Mouse (Mus musculus) CD8-positive naive resting alpha-beta T cell, adult 2 months (primary cell): ENCODE measurements around the gene Ndrg3.

Source experiments
- DNase-seq, 2 experiments: peaks; one replicate each; pipeline ENCODE4 v3.0.0; 2022; ENCODE audit warnings: low read depth in 2 of 2, low spot score in 2 of 2

The Ndrg3 gene

DNA sequence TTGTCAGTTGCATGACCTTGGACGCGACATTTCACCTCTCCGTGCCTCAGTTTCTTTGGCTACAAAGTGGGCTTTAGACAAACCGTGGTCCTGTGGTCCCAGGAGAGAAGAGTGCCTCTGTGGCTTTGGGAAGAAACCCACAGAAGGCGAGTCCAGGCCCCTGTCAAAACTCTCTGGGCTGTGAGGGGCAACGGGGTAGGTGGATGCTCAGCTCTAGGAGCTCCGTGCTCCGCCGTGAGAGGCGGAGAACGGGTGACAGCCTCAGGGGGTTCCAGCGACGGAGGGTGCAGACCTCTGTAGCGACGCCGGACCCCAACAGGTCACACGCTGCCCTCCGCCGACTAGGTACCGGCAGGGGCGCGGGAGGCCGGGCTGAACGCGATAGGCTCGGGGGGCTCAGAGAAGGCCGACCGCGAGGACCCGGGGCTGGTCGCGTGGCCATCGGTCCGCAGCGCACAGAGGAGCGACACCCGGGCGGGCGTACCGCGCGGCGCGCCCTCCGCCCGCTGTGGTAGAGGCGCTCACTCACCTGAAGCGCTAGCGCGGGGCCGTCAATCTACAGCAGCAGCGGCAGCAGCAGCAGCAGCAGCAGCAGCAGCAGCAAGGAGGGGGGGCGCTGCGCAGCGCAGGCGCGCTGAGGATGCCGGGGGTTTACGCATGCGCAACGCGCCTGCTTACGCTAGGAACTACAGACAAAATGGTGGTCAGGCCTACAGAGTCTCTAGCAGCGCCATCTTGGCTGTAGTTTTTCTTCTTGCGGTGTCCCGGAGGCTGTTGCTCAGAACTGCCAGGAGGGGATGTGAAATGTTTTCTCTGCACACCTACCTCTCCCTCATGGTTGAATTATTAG is at the start of gene Ndrg3:
TSS of gene Ndrg3 (minus strand) at position 587 of the 850 bp plus-strand sequence.
- peak; percentile 96 for DNase-seq

DNA sequence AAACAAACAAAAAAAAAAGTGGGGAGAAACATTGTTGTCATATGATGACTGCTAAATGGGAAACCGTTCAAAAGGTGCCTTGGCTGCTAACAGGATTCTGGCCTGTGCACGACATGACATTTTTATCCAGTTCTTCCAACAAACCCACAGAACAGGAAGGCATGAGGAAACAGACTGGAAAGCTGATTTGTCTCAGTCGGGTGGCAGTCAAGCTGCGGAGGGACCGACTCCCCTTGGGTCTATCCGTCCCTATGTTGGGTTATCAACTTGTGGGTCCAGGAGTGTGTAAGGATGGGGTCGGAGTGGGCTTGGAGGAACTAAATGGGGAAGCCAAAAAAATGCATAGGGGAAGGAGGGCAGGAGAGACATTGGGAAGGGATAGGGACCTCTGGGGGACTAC is 49.6 kb upstream of the Ndrg3 start:
- no peak for DNase-seq

DNA sequence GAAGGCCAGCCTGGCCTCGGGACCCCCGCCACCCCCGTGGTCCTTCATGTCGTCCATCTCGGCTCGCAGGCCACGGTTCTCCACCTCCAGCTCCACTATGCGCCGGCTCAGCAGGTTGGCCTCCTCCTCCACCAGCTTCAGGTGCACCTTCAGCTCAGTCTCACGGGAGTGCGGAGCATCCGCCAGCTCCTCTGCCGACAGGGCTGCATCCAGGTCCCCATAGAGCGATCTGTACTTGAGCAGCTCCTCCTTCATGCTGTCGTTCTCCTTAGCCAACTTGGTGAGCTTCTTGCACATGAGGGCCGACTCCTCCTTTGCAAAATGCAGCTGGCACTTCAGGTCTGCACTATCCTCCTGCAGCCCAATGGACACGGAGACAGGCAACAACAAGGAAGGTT is 48.8 kb upstream of the Ndrg3 start:
- no peak for DNase-seq

DNA sequence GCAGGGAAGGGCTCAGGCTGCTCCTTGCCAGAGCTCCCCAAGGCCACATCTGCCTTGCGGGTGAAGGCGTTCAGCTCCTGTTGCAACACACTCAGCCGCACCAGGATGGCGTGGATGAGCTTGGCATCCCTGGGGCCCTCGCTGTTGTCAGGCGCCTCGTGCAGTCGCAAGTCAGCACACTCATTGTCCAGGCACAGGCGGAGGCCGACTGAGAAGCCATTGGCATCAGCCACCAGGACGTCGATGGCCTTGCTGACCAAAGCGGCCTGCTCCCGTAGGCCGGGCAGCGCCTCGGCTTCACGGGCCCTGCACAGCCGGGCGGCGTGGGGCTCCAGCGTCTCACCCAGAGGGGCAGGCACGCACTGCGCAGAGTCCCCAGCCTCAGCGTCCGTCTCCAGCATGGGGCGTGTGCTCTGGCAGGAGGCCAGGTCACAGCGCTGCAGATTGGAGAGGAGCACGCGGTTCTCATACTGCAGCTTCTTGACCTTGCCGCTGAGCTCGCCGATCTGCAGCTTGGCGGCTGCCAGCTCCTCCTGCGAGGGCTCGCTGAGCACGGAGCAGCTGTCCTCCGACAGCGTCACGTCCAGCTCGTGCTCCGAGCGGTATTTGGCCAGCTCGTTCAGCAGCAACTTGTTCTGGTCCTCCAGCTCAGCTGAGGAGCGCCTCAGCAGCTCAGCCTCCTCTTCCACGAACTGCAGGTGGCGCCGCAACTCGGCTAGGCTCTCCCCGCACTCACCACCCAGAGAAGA is 48.2 kb upstream of the Ndrg3 start:
- DNase-seq, result no peak

DNA sequence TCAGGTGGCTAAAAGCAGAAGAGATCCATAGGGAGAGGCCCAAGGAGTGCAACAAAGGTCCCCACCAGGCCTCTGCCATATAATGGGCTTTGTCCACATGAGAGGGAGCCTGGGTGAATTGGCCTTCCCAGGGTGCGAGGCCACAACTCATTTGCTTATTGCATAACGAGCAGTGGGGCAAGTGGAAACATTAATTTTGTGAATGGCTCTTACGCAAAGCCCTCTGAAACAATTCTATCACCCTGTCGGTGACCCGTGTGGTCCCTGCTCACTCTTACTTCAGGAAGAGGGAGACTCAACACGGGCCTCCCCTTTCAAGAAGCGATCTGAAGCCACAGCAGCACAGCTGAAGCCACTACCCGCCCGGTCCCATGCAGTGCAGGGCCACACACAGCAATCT is 45.4 kb upstream of the Ndrg3 start:
- no peak for DNase-seq

DNA sequence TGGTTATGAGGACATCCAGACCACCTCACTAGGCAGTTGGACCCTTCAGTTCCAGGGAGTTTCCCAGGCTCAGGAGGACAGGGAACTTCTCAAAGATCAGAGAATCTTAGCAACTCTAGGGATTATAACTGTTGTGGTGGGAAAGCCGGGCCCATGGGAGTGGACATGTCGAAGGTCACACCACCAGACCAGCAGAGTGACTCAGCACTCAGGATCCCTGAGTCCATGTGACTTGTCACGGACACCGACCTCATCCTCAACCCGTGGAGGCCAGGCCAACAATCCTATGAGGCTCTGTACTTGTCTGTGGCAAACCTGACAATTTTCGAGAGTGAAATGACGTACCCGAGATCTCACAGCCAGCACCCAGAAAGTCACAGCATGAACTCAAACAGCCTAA is 44.5 kb upstream of the Ndrg3 start:
- no peak for DNase-seq

DNA sequence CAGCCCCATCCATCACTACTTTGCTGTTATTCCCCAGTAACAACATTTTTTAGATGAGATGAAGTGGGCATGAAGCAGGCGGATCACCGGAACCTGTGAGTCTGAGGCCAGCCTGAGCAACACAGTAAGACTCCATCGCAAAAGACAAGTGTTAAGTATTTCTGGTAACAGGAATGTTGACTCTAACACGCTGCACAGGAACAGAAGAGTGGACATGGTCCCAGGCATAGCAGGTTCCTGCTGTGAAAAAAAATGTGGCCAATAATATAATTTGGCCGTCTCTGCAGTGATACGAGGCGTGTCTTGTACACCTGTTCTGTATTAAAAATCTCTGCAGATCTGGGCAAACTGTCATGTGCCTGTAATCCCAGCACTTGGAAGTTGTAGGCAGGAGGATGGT is 43.5 kb upstream of the Ndrg3 start:
- DNase-seq, result no peak

DNA sequence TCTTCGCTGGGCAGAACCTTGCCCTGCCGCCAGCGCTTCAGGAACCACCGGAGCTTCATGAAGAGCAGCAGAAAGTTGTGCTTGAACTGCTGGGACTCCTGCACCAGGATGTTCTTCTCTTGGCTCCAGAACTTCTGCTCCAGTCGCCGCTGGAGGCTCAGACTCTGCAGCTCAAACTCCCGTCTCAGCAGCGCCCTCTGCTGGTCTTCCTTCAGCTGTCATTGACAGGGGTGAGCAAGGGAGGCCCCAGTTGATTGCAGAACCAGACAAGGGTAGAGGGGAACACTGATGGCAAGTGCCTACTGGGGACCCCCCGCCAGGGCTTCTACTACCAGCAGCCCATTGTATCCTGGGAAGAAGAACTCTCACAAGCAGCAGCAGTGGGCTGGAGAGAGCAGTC is 38.9 kb upstream of the Ndrg3 start:
- DNase-seq, result peak; percentile 73 to 80

DNA sequence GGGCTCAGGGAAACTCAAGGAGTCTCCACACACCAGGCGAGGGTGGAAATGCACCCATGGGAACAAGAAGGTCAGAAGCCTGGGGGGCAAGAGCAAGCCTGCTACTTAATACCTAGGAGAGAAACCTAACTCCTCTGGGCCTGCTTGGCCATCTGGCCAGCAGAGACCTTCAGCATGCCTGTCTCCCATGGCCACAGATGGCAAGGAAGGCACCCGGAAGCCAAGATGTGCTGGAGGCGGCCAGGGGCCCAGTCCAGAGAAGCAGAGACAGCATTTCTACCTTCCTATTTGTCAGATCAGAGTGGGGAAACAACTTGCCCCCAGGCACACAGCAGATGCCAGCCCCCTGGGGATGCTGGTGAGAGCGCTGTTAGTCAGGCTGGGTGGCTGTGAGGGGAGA is 36.4 kb upstream of the Ndrg3 start:
- no peak for DNase-seq

DNA sequence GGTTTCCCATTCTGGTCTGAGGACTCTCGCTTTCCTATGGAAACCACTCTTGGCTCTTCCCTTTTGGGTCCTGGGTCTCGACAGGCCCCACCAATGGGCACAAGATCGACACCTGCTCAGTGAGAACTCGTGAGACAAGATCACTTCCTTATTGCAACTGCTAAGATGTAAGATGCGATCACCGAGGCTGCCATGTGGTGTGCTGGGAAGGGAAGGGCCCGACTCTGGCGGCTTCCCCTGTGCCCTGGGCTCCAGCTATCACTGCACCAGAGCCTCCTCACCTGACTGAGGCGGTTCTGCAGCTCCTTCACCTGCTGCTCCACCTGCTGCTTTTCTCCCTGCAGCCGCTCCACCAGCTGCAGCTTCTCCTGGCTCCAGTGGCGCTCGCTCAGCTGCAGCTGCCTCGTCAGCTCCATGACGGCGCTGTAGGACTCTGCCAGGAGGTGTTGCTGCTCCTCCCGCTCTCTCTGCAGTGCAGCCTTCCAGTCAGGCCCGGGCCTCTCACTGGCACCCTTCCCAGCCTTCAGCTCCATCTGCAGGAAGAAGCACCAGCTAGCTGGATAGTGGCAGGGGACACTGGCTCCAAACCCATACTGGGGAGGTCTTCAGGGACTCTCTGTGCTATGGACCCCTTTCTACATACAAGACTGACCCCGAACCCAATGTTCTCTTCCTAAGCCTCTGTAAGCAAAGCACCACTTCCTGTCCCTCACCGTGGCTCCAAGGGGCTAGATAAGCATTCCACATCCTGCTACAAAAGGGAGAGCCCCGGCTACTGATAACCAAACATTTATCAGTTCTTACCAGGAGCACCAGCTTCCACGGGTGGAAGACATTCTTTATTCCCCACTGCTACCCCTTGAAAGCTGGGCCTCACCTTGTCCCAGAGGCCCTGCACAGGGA is 35.5 kb upstream of the Ndrg3 start:
- no peak for DNase-seq

DNA sequence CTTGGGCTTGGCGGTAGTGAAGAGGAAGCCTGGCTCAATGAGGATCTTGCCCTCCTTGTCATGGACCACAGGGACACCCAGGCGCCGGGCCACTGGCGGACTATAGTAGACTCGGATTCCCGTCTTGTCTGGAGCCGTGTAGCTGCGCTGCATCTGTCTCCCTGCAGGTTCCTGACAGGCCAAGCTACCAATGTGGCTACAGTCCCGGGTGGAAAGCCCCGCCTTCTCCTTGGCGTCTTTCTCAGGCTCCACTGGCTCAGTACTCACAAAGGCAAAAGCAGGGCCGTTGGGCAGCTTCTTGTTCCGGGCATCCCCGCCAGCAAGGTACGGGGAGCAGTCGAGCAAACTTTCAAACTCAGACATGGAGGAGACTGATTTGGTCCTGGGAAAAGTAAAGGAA is 29.3 kb upstream of the Ndrg3 start:
- DNase-seq, result no peak

DNA sequence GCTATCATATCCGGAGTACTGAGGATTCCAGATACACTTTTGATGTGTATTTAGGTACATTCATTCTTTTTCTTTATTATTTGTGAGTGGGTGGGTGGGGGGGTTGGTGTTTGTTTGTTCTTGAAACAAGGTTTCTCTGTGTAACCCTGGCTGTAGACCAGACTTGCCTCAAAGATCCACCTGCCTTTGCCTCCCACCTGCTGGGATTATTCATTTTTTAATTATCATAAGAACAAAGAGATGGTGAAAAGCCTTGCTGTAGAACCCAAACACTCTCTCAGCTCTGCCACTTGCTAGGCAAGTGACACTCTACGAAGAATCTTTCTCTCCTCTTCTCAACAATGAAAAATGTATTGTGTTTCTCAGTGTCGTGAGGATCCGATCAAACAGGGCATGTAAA is 27.4 kb upstream of the Ndrg3 start:
- DNase-seq, result no peak

DNA sequence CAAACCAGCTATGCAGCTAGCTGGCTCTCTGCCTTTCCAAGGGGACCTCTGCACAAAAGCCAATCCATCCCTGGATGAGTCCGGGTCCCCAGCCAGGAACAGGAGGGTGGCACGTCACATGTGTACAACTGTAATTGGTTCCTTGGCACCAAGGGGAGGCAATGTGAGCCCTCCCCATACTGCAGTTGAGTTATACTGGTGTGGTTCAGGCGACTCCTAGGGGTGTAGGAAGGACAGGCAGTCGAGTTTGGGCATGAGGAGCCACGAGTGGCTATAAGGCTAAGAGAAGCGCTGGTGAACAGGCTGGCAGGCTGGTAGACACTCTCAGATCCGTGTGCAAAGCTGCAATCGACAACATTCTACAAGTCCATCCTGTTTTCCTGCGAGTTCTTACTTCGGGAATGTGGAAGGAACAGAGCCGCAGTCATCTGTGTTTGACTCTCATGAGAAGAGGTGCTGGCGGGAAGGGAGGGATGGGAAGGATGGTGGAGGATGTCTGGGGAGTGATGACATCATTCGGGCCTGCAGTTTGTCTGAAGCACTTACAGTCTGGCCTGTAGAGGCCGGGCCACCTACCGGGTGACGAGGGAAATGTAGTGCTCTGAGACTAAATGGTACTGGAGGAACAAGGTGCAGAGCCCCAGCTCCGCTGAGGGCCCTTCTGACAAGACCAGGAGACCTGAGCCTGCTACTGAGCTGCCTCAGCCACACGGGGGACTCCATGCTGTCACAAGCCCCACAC is 24.8 kb upstream of the Ndrg3 start:
- DNase-seq, result no peak

DNA sequence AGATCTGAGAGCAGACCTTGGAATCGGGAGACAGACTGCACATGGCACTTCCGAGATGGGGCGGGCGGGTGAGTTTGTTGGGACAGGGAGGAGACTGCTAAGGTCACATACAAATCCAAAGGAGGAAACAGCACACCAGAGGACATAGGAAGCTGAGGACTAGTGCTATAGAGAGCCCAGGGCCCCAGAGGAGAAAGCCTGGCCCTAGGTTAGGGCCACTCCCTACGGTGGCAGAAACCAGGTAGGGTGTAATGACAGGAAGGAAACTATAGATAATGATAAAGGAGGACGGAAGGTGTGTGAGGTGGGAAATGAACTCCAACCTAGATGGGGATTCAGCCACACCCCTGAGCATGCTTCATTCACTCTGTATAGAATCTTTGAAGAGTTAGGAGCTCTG is 20.5 kb upstream of the Ndrg3 start:
- no peak for DNase-seq

DNA sequence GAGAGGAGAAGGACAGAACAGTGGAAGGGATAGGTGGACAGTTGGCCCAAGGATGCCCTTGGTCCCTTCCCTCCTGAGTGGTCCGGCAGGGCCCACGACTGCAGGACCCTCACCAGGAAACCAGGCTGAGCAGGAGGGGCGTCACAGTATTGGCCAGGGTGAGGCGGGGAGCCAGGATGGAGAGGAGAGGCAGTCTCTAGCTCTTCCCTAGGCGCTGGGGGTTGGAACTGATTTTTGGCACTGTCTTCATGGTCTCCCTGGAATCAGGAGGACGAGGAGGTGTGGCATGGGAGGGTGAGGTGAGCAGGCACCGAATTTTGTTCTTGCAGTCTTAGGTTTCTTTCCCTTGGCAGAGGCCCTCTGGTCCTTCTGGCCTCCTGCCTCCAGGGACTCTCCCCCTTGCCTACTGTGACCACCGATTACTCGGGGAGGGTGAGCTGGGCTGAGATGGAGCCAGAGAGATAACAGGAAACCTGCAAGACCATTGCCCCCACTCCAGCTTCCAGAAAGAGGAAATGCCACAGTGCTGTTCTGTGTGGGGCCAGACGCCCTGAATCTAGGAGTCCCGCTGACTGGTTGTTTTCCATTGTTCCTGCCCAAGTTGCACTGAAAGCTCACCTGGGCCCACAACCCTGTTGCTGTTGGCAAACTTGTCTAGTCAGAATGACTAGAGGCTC is 18.9 kb upstream of the Ndrg3 start:
- DNase-seq, result no peak

DNA sequence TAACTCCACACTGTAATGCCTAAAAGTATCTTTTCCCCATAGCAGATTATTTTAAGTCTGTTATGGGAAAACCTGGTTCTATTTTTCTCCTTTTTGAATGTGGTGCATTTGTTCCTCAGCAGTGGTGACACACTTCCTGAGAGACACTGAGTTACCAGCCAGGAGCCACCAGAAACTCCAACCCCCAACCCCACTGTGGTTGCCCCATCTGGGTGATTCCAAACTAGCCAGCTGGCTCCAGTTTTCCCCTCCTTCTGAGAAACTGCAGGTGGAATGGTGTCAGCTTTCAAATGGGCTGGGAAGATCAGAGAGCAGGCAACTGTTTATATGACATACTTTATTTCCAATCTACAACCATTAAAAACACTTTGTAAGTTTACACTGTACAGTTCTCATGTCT is 18.3 kb upstream of the Ndrg3 start:
- DNase-seq, result no peak

DNA sequence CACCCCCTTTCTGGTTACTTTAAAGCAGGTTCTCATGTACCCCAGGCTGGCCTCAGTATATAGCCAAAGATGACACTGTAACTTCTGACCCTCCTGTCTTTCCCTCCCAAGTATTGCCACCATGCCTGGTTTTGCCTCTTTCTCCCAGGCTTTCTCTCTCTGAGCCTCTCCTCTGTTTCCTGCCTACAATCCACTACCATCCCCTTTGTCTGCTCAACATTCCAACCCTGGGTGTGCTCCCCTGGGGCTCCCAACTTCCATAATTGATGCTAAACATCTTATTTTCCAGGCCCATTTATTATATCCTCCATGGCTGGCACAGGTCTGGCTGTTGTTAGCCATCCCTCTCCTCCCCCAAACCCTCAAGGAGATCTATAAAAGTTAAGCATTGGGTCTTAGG is 16.7 kb upstream of the Ndrg3 start:
- no peak for DNase-seq

DNA sequence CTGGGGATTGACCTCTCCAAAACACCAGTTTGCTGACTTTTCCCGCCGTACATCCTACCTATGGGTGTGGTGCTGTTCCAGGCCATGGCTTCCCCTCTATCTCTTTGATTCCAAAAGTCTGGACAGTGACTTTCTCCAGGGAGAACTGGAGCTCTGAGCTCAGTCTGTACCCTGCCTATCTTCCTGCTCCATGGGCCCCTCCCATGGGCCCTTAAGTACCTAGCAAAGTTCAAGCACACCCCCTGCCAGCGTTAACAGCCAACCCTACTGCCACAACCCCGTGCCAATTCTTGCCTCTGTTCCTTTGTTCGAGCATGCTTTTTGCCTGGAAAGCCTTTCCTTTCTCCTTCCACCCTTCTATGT is 15.4 kb upstream of the Ndrg3 start:
- no peak for DNase-seq

DNA sequence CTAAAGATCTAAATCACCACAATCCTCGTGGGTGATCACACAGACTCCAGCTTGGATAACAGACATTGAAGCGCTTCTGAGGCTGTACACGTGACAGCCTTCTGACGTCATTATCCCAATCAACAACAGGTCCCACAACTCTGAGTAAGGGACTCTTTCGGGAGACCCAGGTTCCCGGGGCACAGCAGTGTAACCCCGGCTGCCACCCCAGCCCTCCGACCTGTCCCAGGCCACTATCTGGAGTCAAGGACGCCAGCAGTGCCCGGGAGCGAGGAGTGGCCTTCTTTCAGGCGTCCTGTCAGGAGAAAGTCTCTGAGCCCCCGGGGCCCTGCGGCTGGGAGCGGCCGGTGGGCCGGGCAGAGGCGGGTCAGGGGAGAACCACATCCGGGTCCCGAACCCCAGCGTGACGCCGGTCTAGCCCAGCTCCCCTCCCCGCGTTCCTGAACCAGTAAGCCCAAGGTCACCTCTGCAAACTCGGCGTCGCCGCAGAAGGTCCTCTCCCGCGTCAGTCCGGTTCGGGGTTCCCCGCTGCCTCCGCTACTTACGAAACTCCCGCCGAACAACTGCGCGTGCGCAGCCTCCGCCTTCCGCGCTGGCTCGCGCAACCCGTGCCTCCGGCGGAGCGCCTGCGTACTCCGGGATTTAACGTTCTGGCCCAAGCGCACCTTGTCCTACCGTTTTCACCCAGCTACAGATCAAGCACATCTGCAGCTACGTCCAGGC is 14.8 kb upstream of the Ndrg3 start, which contains the start of gene Dsn1:
TSS of gene Dsn1 (minus strand) at position 644 of the 723 bp plus-strand sequence.
- peak; percentile 81 to 84 for DNase-seq

DNA sequence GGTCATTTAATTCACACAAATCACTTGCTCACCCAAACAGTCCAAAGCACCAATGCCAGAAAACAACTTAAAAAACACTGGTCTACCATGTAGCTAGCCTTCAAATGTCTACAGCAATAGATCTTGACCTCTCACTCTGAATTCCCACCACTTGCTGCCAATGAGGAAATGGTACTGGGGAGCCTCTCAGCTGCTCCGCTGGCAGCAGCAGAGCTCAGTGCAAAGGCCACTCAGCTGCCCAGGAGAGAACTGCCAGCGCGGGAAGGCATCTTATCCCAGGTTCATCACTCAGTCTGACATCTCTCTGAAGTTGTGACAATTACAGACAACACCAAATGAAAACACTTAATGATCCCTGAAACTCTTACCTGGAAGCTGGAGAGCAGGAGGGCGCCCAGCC is 10.5 kb upstream of the Ndrg3 start:
- no peak for DNase-seq
